Mouse (Mus musculus): ENCODE results near the gene Gm10358. TPM values are rescaled to one million over a fixed set of nuclear protein-coding genes. Genes with fewer than 3 reads are reported as not detected.

The Gm10358 gene
- polyA plus RNA-seq (2017; shearing (Covaris generic)), result not detected

GRCm38 (mm10) chr8:75406489-75406888 lies at the start of gene Gm10358:
Gm10358 (minus strand) TSS chr8:75406589.

GRCm38 (mm10) chr8:75448394-75448793 lies 42.0 kb upstream of the Gm10358 start, which contains the start of gene Iqcm:
Iqcm (plus strand) TSS chr8:75448694.

Other genes starting within 250 kb of the Gm10358 start
- 0.28 TPM for gene Rasd2, start 192.6 kb downstream of the Gm10358 start, polyA plus RNA-seq (2017; shearing (Covaris generic))
- not detected for gene Iqcm, start 42.1 kb upstream of the Gm10358 start, polyA plus RNA-seq (2017; shearing (Covaris generic))

Data from effector memory CD4-positive, alpha-beta T cell, adult 7 months (primary cell).